Mouse (Mus musculus) CH12.LX (cell line): ENCODE results near the gene Hoxb8. TPM values are rescaled to one million over a fixed set of nuclear protein-coding genes. Genes with fewer than 3 reads are reported as not detected.

Experiments used
- DNase-seq: peaks from one replicate; pipeline ENCODE4 v3.0.0-alpha.2; 2013; ENCODE audit errors: extremely low read depth
- H3K27ac ChIP-seq: 2 replicates; pipeline ENCODE4 v1.5.1; 2012; ENCODE audit warnings: low read depth, mild to moderate bottlenecking, control low read depth, moderate library complexity; ENCODE audit not compliant: insufficient read depth
- H3K27me3 ChIP-seq: replicated peaks from 2 replicates; pipeline ENCODE3; 2012; ENCODE audit warnings: inconsistent platforms
- H3K36me3 ChIP-seq, 2 experiments: replicated peaks in 1 of 2; 2 replicates each; pipeline versions ENCODE3 to v1.6.1; 2012; ENCODE audit warnings: inconsistent platforms in 1 of 2, low read length in 1 of 2, mild to moderate bottlenecking in 1 of 2, mixed read lengths in 1 of 2, moderate library complexity in 1 of 2; ENCODE audit not compliant: control insufficient read depth in 1 of 2, insufficient read depth in 1 of 2
- H3K4me1 ChIP-seq, 2 experiments: 2 replicates each; pipeline ENCODE4 v1.6.1; 2012; ENCODE audit warnings: inconsistent platforms in 1 of 2, moderate library complexity in 1 of 2; ENCODE audit not compliant: insufficient read depth in 2 of 2, control insufficient read depth in 1 of 2
- H3K4me2 ChIP-seq: 2 replicates; pipeline ENCODE4 v1.6.1; 2012; ENCODE audit warnings: low read depth, mild to moderate bottlenecking, control low read depth; ENCODE audit not compliant: poor library complexity, insufficient read depth, severe bottlenecking
- H3K4me3 ChIP-seq, 3 experiments: fragments of 150-350 bp in 1 of 3; sonication (generic) in 1 of 3; replicated peaks in 1 of 3; 2 replicates each; pipeline versions ENCODE3 to v1.5.1; 2011 to 2012; ENCODE audit warnings: low read depth in 2 of 3, low read length in 2 of 3, mild to moderate bottlenecking in 2 of 3, moderate library complexity in 2 of 3, control low read depth in 1 of 3, improper control_type of control experiment in 1 of 3, inconsistent platforms in 1 of 3, mixed read lengths in 1 of 3; ENCODE audit not compliant: poor library complexity in 1 of 3
- H3K79me2 ChIP-seq: replicated peaks from 2 replicates; pipeline ENCODE4 v1.6.1; 2012; ENCODE audit warnings: mild to moderate bottlenecking, moderate library complexity; ENCODE audit not compliant: control insufficient read depth, poor library complexity, insufficient read depth, severe bottlenecking; ENCODE audit errors: extremely low read depth
- H3K9ac ChIP-seq: 2 replicates; pipeline ENCODE4 v1.6.1; 2012; ENCODE audit warnings: low read depth, mild to moderate bottlenecking, control low read depth, moderate library complexity; ENCODE audit not compliant: insufficient read depth
- H3K9me3 ChIP-seq: replicated peaks from 2 replicates; pipeline ENCODE3; 2012; ENCODE audit warnings: low read length, inconsistent platforms, mixed read lengths
- CHD1 ChIP-seq: IDR thresholded peaks from 2 replicates; pipeline ENCODE4 v1.6.1; 2012; ENCODE audit warnings: low read depth, low read length, improper control_type of control experiment, inconsistent platforms
- CHD2 ChIP-seq: IDR thresholded peaks from 2 replicates; pipeline ENCODE4 v1.6.1; 2011; ENCODE audit warnings: low read length, improper control_type of control experiment
- CTCF ChIP-seq, 2 experiments: IDR thresholded peaks in 1 of 2; conservative IDR thresholded peaks in 1 of 2; 2 replicates each; pipeline ENCODE4 v1.5.1; 2011 to 2012; ENCODE audit warnings: low read depth in 2 of 2, low read length in 2 of 2, improper control_type of control experiment in 1 of 2, inconsistent platforms in 1 of 2, mild to moderate bottlenecking in 1 of 2, moderate library complexity in 1 of 2
- E2F4 ChIP-seq: IDR thresholded peaks from 2 replicates; pipeline ENCODE4 v1.6.1; 2011; ENCODE audit warnings: low read depth, low read length, improper control_type of control experiment; ENCODE audit not compliant: insufficient replicate concordance
- EP300 ChIP-seq: IDR thresholded peaks from 2 replicates; pipeline ENCODE4 v1.6.1; 2011; ENCODE audit warnings: low read length, improper control_type of control experiment
- JUN ChIP-seq: IDR thresholded peaks from 2 replicates; pipeline ENCODE4 v1.6.1; 2011; ENCODE audit warnings: low read depth, mild to moderate bottlenecking, low read length, improper control_type of control experiment, moderate library complexity; ENCODE audit not compliant: insufficient read depth
- KAT2A ChIP-seq: IDR thresholded peaks from 2 replicates; pipeline ENCODE4 v1.6.1; 2012; ENCODE audit warnings: low read length, improper control_type of control experiment, inconsistent platforms; ENCODE audit not compliant: insufficient replicate concordance
- MEF2A ChIP-seq: IDR thresholded peaks from 2 replicates; pipeline ENCODE4 v1.6.1; 2014; ENCODE audit warnings: low read depth, mild to moderate bottlenecking, inconsistent platforms, low read length, improper control_type of control experiment, borderline replicate concordance
- MXI1 ChIP-seq: IDR thresholded peaks from 2 replicates; pipeline ENCODE4 v1.6.1; 2011; ENCODE audit warnings: mild to moderate bottlenecking, low read depth, low read length, improper control_type of control experiment
- MYC ChIP-seq: IDR thresholded peaks from 2 replicates; pipeline ENCODE4 v1.6.1; 2011; ENCODE audit warnings: low read depth, mild to moderate bottlenecking, improper control_type of control experiment, low read length
- RAD21 ChIP-seq: IDR thresholded peaks from 2 replicates; pipeline ENCODE4 v1.6.1; 2011; ENCODE audit warnings: low read depth, mild to moderate bottlenecking, low read length, improper control_type of control experiment, moderate library complexity
- RCOR1 ChIP-seq: conservative IDR thresholded peaks from 2 replicates; pipeline ENCODE4 v1.6.1; 2012; ENCODE audit warnings: low read depth, mild to moderate bottlenecking, inconsistent platforms, low read length, improper control_type of control experiment
- SIN3A ChIP-seq: IDR thresholded peaks from 2 replicates; pipeline ENCODE4 v1.6.1; 2012; ENCODE audit warnings: low read length, improper control_type of control experiment, inconsistent platforms
- USF2 ChIP-seq: conservative IDR thresholded peaks from 2 replicates; pipeline ENCODE4 v1.6.1; 2011; ENCODE audit warnings: low read depth, low read length, improper control_type of control experiment
- ZKSCAN1 ChIP-seq: IDR thresholded peaks from 2 replicates; pipeline ENCODE4 v1.6.1; 2012; ENCODE audit warnings: low read depth, inconsistent platforms, low read length, improper control_type of control experiment, borderline replicate concordance
- ZMIZ1 ChIP-seq: IDR thresholded peaks from 2 replicates; pipeline ENCODE4 v1.6.1; 2012; ENCODE audit warnings: low read depth, mild to moderate bottlenecking, inconsistent platforms, low read length, improper control_type of control experiment
- dilution Hi-C: fragments of 300-500 bp; cut with MboI; formaldehyde crosslinking; loops from 2 replicates; pipeline ENCODE4 v1.14.3; 2020; ENCODE audit warnings: low sequenced_read_pairs; ENCODE audit not compliant: extremely low pct_unique_long_range_greater_than_20kb, extremely low pct_ligation_motif_present
- in situ Hi-C: fragments of 300-500 bp; cut with MboI; formaldehyde crosslinking; loops from 3 replicates; pipeline ENCODE4 v1.14.3; 2019; ENCODE audit warnings: low sequenced_read_pairs, low pct_ligation_motif_present, low pct_unique_long_range_greater_than_20kb, mixed read lengths
- polyA plus RNA-seq: library from polyadenylated mRNA; unstranded; fragments of >175 nt; gene quantifications from 2 replicates; pipeline ENCODE4 v1.2.1, GENCODE M21; 2012; ENCODE audit warnings: low read depth; ENCODE audit not compliant: insufficient read length
- total RNA-seq, 2 experiments: library from RNA; depleted of rRNA; stranded (reverse); fragments of 300-350 nt in 1 of 2; fragments of >200 nt in 1 of 2; gene quantifications; 2 replicates each; pipeline ENCODE4 v1.2.3; 2012 to 2014

Hoxb8 gene
- total and polyA plus RNA-seq, 3 experiments: not detected

GRCm38 (mm10) chr11:96299781-96300180 is 18.1 kb downstream of the Hoxb8 start:
- no peaks in the 10 kb centered on the region for H3K36me3 ChIP-seq
- TF ChIP-seq ZKSCAN1 (no peak), KAT2A (no peak), E2F4 (no peak), MYC (no peak), MXI1 (no peak), USF2 (no peak)
- TF ChIP-seq, all 38 proteins: peak for 0
- peaks cover 0 to 18% of the 10 kb centered on the region in 2 experiments; a peak in 2 of 4 replicates for H3K4me1 ChIP-seq
- dilution Hi-C loops (no loop called here), in situ Hi-C loops (loop anchor here (10.0 to 25.0 kb wide), 2 partner anchors 238 to 565 kb away; no protein-coding TSS in a partner anchor)
- DNase-seq: no peak
- H3K79me2 ChIP-seq: no peaks in the 10 kb centered on the region
- H3K9ac ChIP-seq: no peak overlapping the region
- no peak overlapping the region for H3K4me2 ChIP-seq
- H3K27ac ChIP-seq: no peak overlapping the region
- no peak overlapping the region for H3K4me3 ChIP-seq
- H3K9me3 ChIP-seq: peaks cover 33% of the 10 kb centered on the region
- H3K27me3 ChIP-seq: peaks cover 70% of the 10 kb centered on the region

- Histone ChIP-seq H3K9me3 (peaks cover 33% of the 10 kb centered on the region), H3K4me2 (no peak overlapping the region), H3K27ac (no peak overlapping the region), H3K4me1 (peaks cover 0 to 11% of the 10 kb centered on the region in 2 experiments; a peak in 2 of 4 replicates), H3K4me3 (no peak overlapping the region), H3K27me3 (peaks cover 66% of the 10 kb centered on the region)
- no peak for DNase-seq
- dilution Hi-C loops: no loop called here
- in situ Hi-C loops: loop anchor here (25.0 kb wide), 1 partner anchor 237 kb away; no protein-coding TSS in a partner anchor
- TF ChIP-seq JUN (no peak), CHD1 (no peak), MXI1 (no peak), E2F4 (no peak), CHD2 (no peak), MEF2A (no peak), USF2 (no peak), EP300 (no peak), RAD21 (no peak), KAT2A (no peak), SIN3A (no peak), RCOR1 (no peak), ZKSCAN1 (no peak), CTCF (conservative IDR thresholded peaks at IDR 0.05 in 1 of 2, IDR thresholded peaks at IDR 0.05 in 1 of 2; ENCODE audit: low read depth in 2 of 2, low read length in 2 of 2) (no peak), ZMIZ1 (no peak)
- TF ChIP-seq, all 38 proteins: peak for 0
- Histone ChIP-seq H3K79me2 (no peaks in the 10 kb centered on the region), H3K36me3 (no peaks in the 10 kb centered on the region), H3K9ac (no peak overlapping the region)
Observed at GRCm38 (mm10) chr11:96300354-96301063, 18.8 kb downstream of the Hoxb8 start.
